Mouse (Mus musculus): ENCODE data around the gene Maml3. TPM values are rescaled to one million over a fixed set of nuclear protein-coding genes. Genes with fewer than 3 reads are reported as not detected.

Maml3 gene
- total and polyA plus RNA-seq, 3 experiments: 0.81 to 1.8 (median 0.98) TPM

- Histone ChIP-seq H3K4me3 (replicated peaks in 1 of 3; ENCODE audit: low read depth in 2 of 3, low read length in 2 of 3, poor library complexity in 1 of 3) (no peak overlapping the region), H3K9me3 (replicated peaks; ENCODE audit: low read length) (no peaks in the 10 kb centered on the region), H3K4me2 (ENCODE audit: insufficient read depth, low read depth, poor library complexity, severe bottlenecking) (no peak overlapping the region), H3K4me1 (ENCODE audit: control insufficient read depth in 1 of 2, insufficient read depth in 2 of 2) (no peaks in the 10 kb centered on the region), H3K27ac (ENCODE audit: insufficient read depth, low read depth) (no peak overlapping the region), H3K27me3 (replicated peaks) (no peaks in the 10 kb centered on the region), H3K79me2 (replicated peaks; ENCODE audit: control insufficient read depth, extremely low read depth, insufficient read depth, poor library complexity, severe bottlenecking) (no peaks in the 10 kb centered on the region), H3K36me3 (replicated peaks in 1 of 2; ENCODE audit: control insufficient read depth in 1 of 2, insufficient read depth in 1 of 2, low read length in 1 of 2) (no peaks in the 10 kb centered on the region), H3K9ac (ENCODE audit: insufficient read depth, low read depth) (no peak overlapping the region)
- TF ChIP-seq SIN3A (IDR thresholded peaks at IDR 0.05; ENCODE audit: low read length) (no peak), PAX5 (IDR thresholded peaks at IDR 0.05; ENCODE audit: low read length) (no peak), TCF12 (IDR thresholded peaks at IDR 0.05; ENCODE audit: low read depth, low read length) (no peak)
- dilution Hi-C loops (cut with MboI; ENCODE audit: extremely low pct_ligation_motif_present, extremely low pct_unique_long_range_greater_than_20kb, low sequenced_read_pairs) (no loop called here), in situ Hi-C loops (cut with MboI; ENCODE audit: low pct_ligation_motif_present, low pct_unique_long_range_greater_than_20kb, low sequenced_read_pairs) (loop anchor here (25.0 kb wide), 1 partner anchor 295 kb away; no protein-coding TSS in a partner anchor)
- DNase-seq (ENCODE audit: extremely low read depth): no peak
Measured at GRCm38 (mm10) chr3:51717455-51717854, 387.4 kb downstream of the Maml3 start.

- no peak overlapping the region for H3K27ac ChIP-seq (ENCODE audit: insufficient read depth, low read depth)
- in situ Hi-C loops (cut with MboI; ENCODE audit: low pct_ligation_motif_present, low pct_unique_long_range_greater_than_20kb, low sequenced_read_pairs): loop anchor here (25.0 kb wide), 1 partner anchor 298 kb away; no protein-coding TSS in a partner anchor
- H3K9ac ChIP-seq (ENCODE audit: insufficient read depth, low read depth): no peak overlapping the region
- no peaks in the 10 kb centered on the region for H3K27me3 ChIP-seq (replicated peaks)
- no peaks in the 10 kb centered on the region for H3K4me1 ChIP-seq (ENCODE audit: control insufficient read depth in 1 of 2, insufficient read depth in 2 of 2)
- dilution Hi-C loops (cut with MboI; ENCODE audit: extremely low pct_ligation_motif_present, extremely low pct_unique_long_range_greater_than_20kb, low sequenced_read_pairs): no loop called here
- no peak for TF ChIP-seq RCOR1 (conservative IDR thresholded peaks at IDR 0.05; ENCODE audit: low read depth, low read length)
- TF ChIP-seq ZC3H11A (IDR thresholded peaks at IDR 0.05; ENCODE audit: low read depth, low read length): no peak
- no peak for TF ChIP-seq SMC3 (IDR thresholded peaks at IDR 0.05; ENCODE audit: low read depth, low read length)
- no peak for TF ChIP-seq RAD21 (IDR thresholded peaks at IDR 0.05; ENCODE audit: low read depth, low read length)
- TF ChIP-seq BHLHE40 (IDR thresholded peaks at IDR 0.05; ENCODE audit: low read depth, low read length): no peak
- no peak for TF ChIP-seq NELFE (IDR thresholded peaks at IDR 0.05; ENCODE audit: low read depth, low read length)
- no peak for TF ChIP-seq TCF12 (IDR thresholded peaks at IDR 0.05; ENCODE audit: low read depth, low read length)
- no peak for TF ChIP-seq MYC (IDR thresholded peaks at IDR 0.05; ENCODE audit: low read depth, low read length)
- H3K4me2 ChIP-seq (ENCODE audit: insufficient read depth, low read depth, poor library complexity, severe bottlenecking): no peak overlapping the region
- no peaks in the 10 kb centered on the region for H3K9me3 ChIP-seq (replicated peaks; ENCODE audit: low read length)
- DNase-seq (ENCODE audit: extremely low read depth): no peak
- H3K79me2 ChIP-seq (replicated peaks; ENCODE audit: control insufficient read depth, extremely low read depth, insufficient read depth, poor library complexity, severe bottlenecking): no peaks in the 10 kb centered on the region
- H3K36me3 ChIP-seq (replicated peaks in 1 of 2; ENCODE audit: control insufficient read depth in 1 of 2, insufficient read depth in 1 of 2, low read length in 1 of 2): no peaks in the 10 kb centered on the region
- no peak overlapping the region for H3K4me3 ChIP-seq (replicated peaks in 1 of 3; ENCODE audit: low read depth in 2 of 3, low read length in 2 of 3, poor library complexity in 1 of 3)
Measured at GRCm38 (mm10) chr3:51714469-51714868, 390.4 kb downstream of the Maml3 start.

GRCm38 (mm10) chr3:51713233-51713632 is 391.6 kb downstream of the Maml3 start:
- Histone ChIP-seq H3K27me3 (replicated peaks) (no peaks in the 10 kb centered on the region), H3K4me2 (ENCODE audit: insufficient read depth, low read depth, poor library complexity, severe bottlenecking) (no peak overlapping the region), H3K4me1 (ENCODE audit: control insufficient read depth in 1 of 2, insufficient read depth in 2 of 2) (no peaks in the 10 kb centered on the region), H3K27ac (ENCODE audit: insufficient read depth, low read depth) (no peak overlapping the region), H3K9me3 (replicated peaks; ENCODE audit: low read length) (no peaks in the 10 kb centered on the region), H3K4me3 (replicated peaks in 1 of 3; ENCODE audit: low read depth in 2 of 3, low read length in 2 of 3, poor library complexity in 1 of 3) (no peak overlapping the region), H3K9ac (ENCODE audit: insufficient read depth, low read depth) (no peak overlapping the region), H3K36me3 (replicated peaks in 1 of 2; ENCODE audit: control insufficient read depth in 1 of 2, insufficient read depth in 1 of 2, low read length in 1 of 2) (no peaks in the 10 kb centered on the region), H3K79me2 (replicated peaks; ENCODE audit: control insufficient read depth, extremely low read depth, insufficient read depth, poor library complexity, severe bottlenecking) (no peaks in the 10 kb centered on the region)
- in situ Hi-C loops (cut with MboI; ENCODE audit: low pct_ligation_motif_present, low pct_unique_long_range_greater_than_20kb, low sequenced_read_pairs): loop anchor here (25.0 kb wide), 1 partner anchor 299 kb away; no protein-coding TSS in a partner anchor
- TF ChIP-seq SIN3A (IDR thresholded peaks at IDR 0.05; ENCODE audit: low read length) (no peak), RCOR1 (conservative IDR thresholded peaks at IDR 0.05; ENCODE audit: low read depth, low read length) (no peak), ETS1 (conservative IDR thresholded peaks at IDR 0.05; ENCODE audit: low read depth, low read length) (no peak), CHD1 (IDR thresholded peaks at IDR 0.05; ENCODE audit: low read depth, low read length) (no peak), IRF4 (IDR thresholded peaks at IDR 0.05; ENCODE audit: low read depth, low read length) (no peak), POLR2A (IDR thresholded peaks at IDR 0.05; ENCODE audit: low read depth, low read length) (no peak), CHD2 (IDR thresholded peaks at IDR 0.05; ENCODE audit: low read length) (no peak), KAT2A (IDR thresholded peaks at IDR 0.05; ENCODE audit: insufficient replicate concordance, low read length) (no peak), ELF1 (IDR thresholded peaks at IDR 0.05; ENCODE audit: low read depth, low read length) (no peak), JUND (conservative IDR thresholded peaks at IDR 0.05; ENCODE audit: low read depth, low read length) (no peak), RAD21 (IDR thresholded peaks at IDR 0.05; ENCODE audit: low read depth, low read length) (no peak), ZMIZ1 (IDR thresholded peaks at IDR 0.05; ENCODE audit: low read depth, low read length) (no peak), MAFK (IDR thresholded peaks at IDR 0.05; ENCODE audit: insufficient replicate concordance, low read length) (no peak), USF1 (IDR thresholded peaks at IDR 0.05; ENCODE audit: low read depth, low read length) (no peak), ZKSCAN1 (IDR thresholded peaks at IDR 0.05; ENCODE audit: borderline replicate concordance, low read depth, low read length) (no peak), E2F4 (IDR thresholded peaks at IDR 0.05; ENCODE audit: insufficient replicate concordance, low read depth, low read length) (no peak), SMC3 (IDR thresholded peaks at IDR 0.05; ENCODE audit: low read depth, low read length) (no peak), ZNF384 (IDR thresholded peaks at IDR 0.05; ENCODE audit: low read depth, low read length) (no peak), JUN (IDR thresholded peaks at IDR 0.05; ENCODE audit: insufficient read depth, low read depth, low read length) (no peak), GABPA (IDR thresholded peaks at IDR 0.05; ENCODE audit: insufficient replicate concordance, low read depth, low read length) (no peak)
- DNase-seq (ENCODE audit: extremely low read depth): no peak
- dilution Hi-C loops (cut with MboI; ENCODE audit: extremely low pct_ligation_motif_present, extremely low pct_unique_long_range_greater_than_20kb, low sequenced_read_pairs): no loop called here

Measured in CH12.LX (cell line).